Mouse (Mus musculus) thymus, adult 2 months (tissue): Measurements from ENCODE around the gene Serpina12. TPM values are rescaled to one million over a fixed set of nuclear protein-coding genes. Genes with fewer than 3 reads are reported as not detected.

Experiments
- DNase-seq: peaks from one replicate; pipeline ENCODE4 v3.0.0; 2021
- H3K27ac ChIP-seq: fragments of 200-500 bp; 2 replicates; pipeline ENCODE4 v1.5.1; 2012; ENCODE audit warnings: low read length, control low read depth; ENCODE audit not compliant: control insufficient read depth, insufficient read depth
- H3K27me3 ChIP-seq: fragments of 200-500 bp; 2 replicates; pipeline ENCODE4 v1.6.1; 2012; ENCODE audit warnings: mild to moderate bottlenecking, low read length, moderate library complexity, mixed read lengths; ENCODE audit not compliant: control insufficient read depth, insufficient read depth
- H3K36me3 ChIP-seq: fragments of 200-500 bp; 2 replicates; pipeline ENCODE4 v1.6.1; 2012; ENCODE audit warnings: mild to moderate bottlenecking, low read length, moderate library complexity; ENCODE audit not compliant: control insufficient read depth, insufficient read depth
- H3K4me1 ChIP-seq: fragments of 200-500 bp; replicated peaks from 2 replicates; pipeline ENCODE4 v1.6.1; 2012; ENCODE audit warnings: low read length; ENCODE audit not compliant: control insufficient read depth, insufficient read depth
- H3K4me3 ChIP-seq: fragments of 200-500 bp; 2 replicates; pipeline ENCODE4 v1.5.1; 2012; ENCODE audit warnings: mild to moderate bottlenecking, low read length, control low read depth, moderate library complexity; ENCODE audit not compliant: control insufficient read depth, insufficient read depth
- CTCF ChIP-seq: fragments of 200-500 bp; IDR thresholded peaks from 2 replicates; pipeline ENCODE4 v1.5.1; 2012; ENCODE audit warnings: mild to moderate bottlenecking, control low read depth, low read length, moderate library complexity, borderline replicate concordance; ENCODE audit not compliant: control insufficient read depth, poor library complexity, insufficient read depth; ENCODE audit errors: extremely low read depth
- POLR2A ChIP-seq: fragments of 200-500 bp; IDR thresholded peaks from 2 replicates; pipeline ENCODE4 v1.6.1; 2012; ENCODE audit warnings: mild to moderate bottlenecking, low read length, control low read depth, moderate library complexity; ENCODE audit not compliant: control insufficient read depth, poor library complexity, insufficient read depth; ENCODE audit errors: extremely low read depth
- WGBS: fragments of 180-500 bp; shearing (Covaris S2); methylation state at CpG from one replicate; pipeline ENCODE4 v1.1.7; 2018; 5-methylcytosine and 5-hydroxymethylcytosine counted together
- polyA plus RNA-seq: library from polyadenylated mRNA; depleted of rRNA; stranded (reverse); fragments of >200 nt; gene quantifications from 2 replicates; pipeline ENCODE4 v1.2.3, GENCODE M21; 2012; rRNA removed

Gene Serpina12
- polyA plus RNA-seq, 1 experiment = 0.15 TPM

DNA sequence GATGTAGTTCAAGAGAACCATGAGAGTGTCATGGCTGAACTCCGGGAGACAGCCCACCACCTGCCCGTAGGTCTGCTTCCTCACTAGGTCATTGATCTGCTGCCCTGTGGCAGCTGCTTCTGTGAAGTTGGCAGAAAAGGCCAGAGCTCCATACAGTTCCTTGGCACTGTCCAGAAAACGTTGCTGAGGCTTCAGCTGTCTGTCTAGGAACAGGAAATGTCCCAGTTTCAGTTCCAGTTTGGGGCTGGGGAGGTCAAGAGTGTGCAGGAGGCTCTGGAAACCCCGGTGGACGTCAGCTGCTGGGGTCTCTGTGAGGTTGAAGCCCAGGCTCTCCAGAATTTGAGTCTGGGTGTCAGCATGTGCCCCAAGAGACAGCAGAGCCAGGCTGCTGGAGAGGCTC lies 58.4 kb downstream of the Serpina12 start:
- peaks cover 3% of the 10 kb centered on the region; the same call in 1 of the 2 replicates for H3K4me1 ChIP-seq
- H3K27me3 ChIP-seq = no peaks in the 10 kb centered on the region
- no peak for TF ChIP-seq POLR2A
- no peak for TF ChIP-seq CTCF
- no peak overlapping the region for H3K27ac ChIP-seq
- WGBS = 33% methylated on average over 5 of the region's 5 CpGs
- no peak overlapping the region for H3K4me3 ChIP-seq
- DNase-seq = no peak
- no peaks in the 10 kb centered on the region for H3K36me3 ChIP-seq

DNA sequence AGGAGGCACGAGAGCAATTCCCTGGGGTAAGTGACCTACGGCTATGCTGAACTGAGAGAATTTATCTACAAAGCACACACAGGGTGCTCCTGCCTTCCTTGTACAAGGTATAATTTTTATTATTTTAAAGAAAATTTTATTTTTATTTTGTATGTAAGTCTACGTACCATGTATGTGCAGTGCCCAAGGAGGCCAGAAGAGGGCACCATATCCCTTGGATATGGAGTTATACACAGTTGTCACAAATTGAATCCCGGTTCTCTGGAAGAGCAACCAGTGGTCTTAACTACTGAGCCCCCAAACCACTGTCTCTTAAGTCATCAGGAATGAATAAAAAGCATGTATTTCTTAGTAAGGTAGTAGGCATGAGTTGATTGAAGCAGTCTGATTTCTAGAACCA lies 59.3 kb downstream of the Serpina12 start:
- no peak for TF ChIP-seq POLR2A
- no peak for TF ChIP-seq CTCF
- peak; percentile 14 for DNase-seq
- H3K27ac ChIP-seq = no peak overlapping the region
- no peak overlapping the region for H3K4me3 ChIP-seq
- no peaks in the 10 kb centered on the region for H3K27me3 ChIP-seq
- no peaks in the 10 kb centered on the region for H3K36me3 ChIP-seq
- WGBS = 59% methylated on average over 4 of the region's 4 CpGs
- H3K4me1 ChIP-seq = peaks cover 3% of the 10 kb centered on the region; the same call in 1 of the 2 replicates

DNA sequence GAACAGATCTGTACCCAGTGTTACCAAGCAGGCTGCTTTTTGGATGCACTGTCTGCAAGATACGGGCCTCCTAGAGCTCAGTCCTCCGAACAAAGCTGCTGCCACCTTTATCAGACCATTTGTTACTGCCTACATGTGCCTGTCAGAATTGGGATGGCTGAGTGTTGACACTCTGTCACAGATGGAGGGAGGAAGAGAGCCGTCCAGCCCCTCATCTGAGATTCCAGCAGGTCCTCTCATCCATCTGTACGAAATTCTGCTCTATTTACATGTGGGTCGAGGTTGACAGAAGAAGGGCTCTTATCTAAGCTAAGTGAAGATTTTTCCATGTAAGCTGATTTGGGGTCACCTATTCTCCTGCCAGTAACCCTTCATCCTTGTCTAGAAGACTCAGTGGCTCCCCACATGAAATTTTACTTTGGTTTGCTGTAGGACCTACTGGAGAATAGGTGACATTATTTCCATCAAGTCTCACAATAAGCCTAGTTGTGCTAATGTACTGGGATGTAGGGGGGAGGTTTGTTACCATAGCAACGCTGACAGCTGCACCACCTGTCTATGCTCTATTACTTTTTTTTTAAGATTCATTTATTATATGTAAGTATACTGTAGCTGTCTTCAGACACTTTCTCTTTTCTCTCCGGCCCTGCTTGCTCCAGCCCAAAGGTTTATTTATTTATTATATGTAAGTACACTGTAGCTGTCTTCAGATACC lies 62.4 kb downstream of the Serpina12 start:
- H3K4me1 ChIP-seq = peaks cover 3% of the 10 kb centered on the region; the same call in 1 of the 2 replicates
- H3K36me3 ChIP-seq = no peaks in the 10 kb centered on the region
- no peaks in the 10 kb centered on the region for H3K27me3 ChIP-seq
- 86% methylated on average over 7 of the region's 7 CpGs for WGBS
- no peak overlapping the region for H3K27ac ChIP-seq
- TF ChIP-seq CTCF (no peak), POLR2A (no peak)
- no peak overlapping the region for H3K4me3 ChIP-seq
- no peak for DNase-seq

Other genes starting within 250 kb of the Serpina12 start
- gene Serpina1b, start 214.1 kb downstream of the Serpina12 start, polyA plus RNA-seq = 1.6 and 15.5 TPM in 2 replicates
- 1.1 and 10.4 TPM in 2 replicates for gene Serpina1a, start 180.9 kb downstream of the Serpina12 start, polyA plus RNA-seq
- gene Serpina1c, start 139.6 kb downstream of the Serpina12 start, polyA plus RNA-seq = 0.13 and 15.1 TPM in 2 replicates
- gene Serpina1e, start 85.5 kb downstream of the Serpina12 start, polyA plus RNA-seq = 0.09 and 2.0 TPM in 2 replicates
- 0.84 TPM in 2 replicates for gene Serpina11, start 54.5 kb downstream of the Serpina12 start, polyA plus RNA-seq
- 0.39 and 0.78 TPM in 2 replicates for gene Serpina9, start 30.7 kb downstream of the Serpina12 start, polyA plus RNA-seq
- gene Serpina5, start 56.7 kb upstream of the Serpina12 start, polyA plus RNA-seq = 0.05 TPM in 1 of 2 replicates, not detected in the other
- 0.10 TPM in 1 of 2 replicates, not detected in the other for gene Serpina3a, start 68.3 kb upstream of the Serpina12 start, polyA plus RNA-seq
- gene Serpina3b, start 83.6 kb upstream of the Serpina12 start, polyA plus RNA-seq = 0.09 and 0.19 TPM in 2 replicates
- 0.91 and 1.7 TPM in 2 replicates for gene Serpina3c, start 109.4 kb upstream of the Serpina12 start, polyA plus RNA-seq
- 1.0 and 1.6 TPM in 2 replicates for gene Serpina3f, start 170.1 kb upstream of the Serpina12 start, polyA plus RNA-seq
- 41.7 and 54.4 TPM in 2 replicates for gene Serpina3g, start 191.8 kb upstream of the Serpina12 start, polyA plus RNA-seq
- 5.4 and 8.8 TPM in 2 replicates for gene Serpina3i, start 218.7 kb upstream of the Serpina12 start, polyA plus RNA-seq